In the genomic region with DNA sequence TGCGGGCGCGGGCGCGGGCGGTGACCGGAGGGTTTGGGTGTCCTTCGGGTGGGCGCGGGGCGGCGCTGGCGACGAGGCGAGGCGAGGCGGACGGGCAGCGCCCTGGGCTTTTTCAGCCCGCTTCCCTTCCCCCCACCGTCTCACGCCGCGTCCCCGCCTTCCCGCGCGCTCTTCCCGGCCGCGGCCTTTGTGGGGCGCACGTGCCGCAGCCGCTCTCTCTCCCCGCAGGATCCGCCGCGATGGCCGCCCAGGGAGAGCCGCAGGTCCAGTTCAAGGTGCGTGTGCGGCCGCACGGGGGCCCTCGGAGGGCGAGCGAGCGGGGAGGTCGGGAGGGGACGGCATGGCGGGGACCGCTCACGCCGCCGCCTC, we compare ENCODE assay signal across 7 mouse cellular contexts. TPM values are rescaled to one million over a fixed set of nuclear protein-coding genes. Genes with fewer than 3 reads are reported as not detected.
A peak's percentile ranks its signal among the peaks of the same experiment; 100 is the strongest.
DNase-seq lines count a peak whose midpoint lies in the region; ATAC-seq and TF ChIP-seq lines count a peak whose summit lies in the region.

No protein-coding gene starts in this region.

- H3K27me3 ChIP-seq in lung, embryonic 14.5 days (ENCODE audit: insufficient read depth, low read length), result no peaks in the 10 kb centered on the region
- H3K27me3 ChIP-seq in embryonic facial prominence, embryonic 11.5 days (ENCODE audit: control insufficient read depth, insufficient read depth, low read length), result no peaks in the 10 kb centered on the region
- H3K27me3 ChIP-seq in hindbrain, embryonic 16.5 days (replicated peaks; ENCODE audit: control insufficient read depth, insufficient read depth, low read length), result no peaks in the 10 kb centered on the region
- no peaks in the 10 kb centered on the region for H3K27me3 ChIP-seq in midbrain, embryonic 15.5 days (replicated peaks)

- WGBS in lung, embryonic 14.5 days, result 1% methylated on average over 52 of the region's 56 CpGs
- 0% methylated on average over 38 of the region's 56 CpGs for WGBS in embryonic facial prominence, embryonic 11.5 days
- WGBS in hindbrain, embryonic 16.5 days, result under 1% methylated on average over 39 of the region's 56 CpGs
- WGBS in midbrain, embryonic 15.5 days, result under 1% methylated on average over 51 of the region's 56 CpGs

- H3K27ac ChIP-seq in lung, embryonic 14.5 days (ENCODE audit: low read depth), result peak overlapping the region; percentile 97
- peak overlapping the region; percentile 96 for H3K27ac ChIP-seq in embryonic facial prominence, embryonic 11.5 days (replicated peaks; ENCODE audit: low read depth, low read length)
- peak overlapping the region; percentile 100 for H3K27ac ChIP-seq in hindbrain, embryonic 16.5 days (ENCODE audit: low read depth, low read length)
- H3K27ac ChIP-seq in midbrain, embryonic 15.5 days, result peak overlapping the region; percentile 99

- H3K36me3 ChIP-seq in lung, embryonic 14.5 days (ENCODE audit: insufficient read depth), result peaks cover 34% of the 10 kb centered on the region
- H3K36me3 ChIP-seq in embryonic facial prominence, embryonic 11.5 days (replicated peaks; ENCODE audit: control insufficient read depth, insufficient read depth, low read depth, low read length), result peaks cover 3% of the 10 kb centered on the region
- peaks cover 8% of the 10 kb centered on the region for H3K36me3 ChIP-seq in hindbrain, embryonic 16.5 days (ENCODE audit: control insufficient read depth, insufficient read depth, low read length)
- H3K36me3 ChIP-seq in midbrain, embryonic 15.5 days (replicated peaks), result peaks cover 4% of the 10 kb centered on the region

- H3K9ac ChIP-seq in lung, embryonic 14.5 days, result peak overlapping the region; percentile 97
- peak overlapping the region; percentile 99 for H3K9ac ChIP-seq in embryonic facial prominence, embryonic 11.5 days (replicated peaks; ENCODE audit: low read length)
- H3K9ac ChIP-seq in hindbrain, embryonic 16.5 days (ENCODE audit: low read depth, low read length), result peak overlapping the region; percentile 87
- peak overlapping the region; percentile 93 for H3K9ac ChIP-seq in midbrain, embryonic 15.5 days

- no peak for TF ChIP-seq CTCF in lung, embryonic 14.5 days (IDR thresholded peaks at IDR 0.05; ENCODE audit: low read depth)

- peak; percentile 73 for ATAC-seq in lung, embryonic 14.5 days (ENCODE audit: insufficient read depth)
- peak; percentile 50 for ATAC-seq in embryonic facial prominence, embryonic 11.5 days (replicated peaks; ENCODE audit: insufficient number of reproducible peaks, low FRiP score, low TSS enrichment, low read depth)
- ATAC-seq in hindbrain, embryonic 16.5 days, result peak; percentile 78
- ATAC-seq in midbrain, embryonic 15.5 days (replicated peaks), result peak; percentile 80

- no peaks in the 10 kb centered on the region for H3K9me3 ChIP-seq in lung, embryonic 14.5 days (ENCODE audit: low read depth, low read length)
- H3K9me3 ChIP-seq in embryonic facial prominence, embryonic 11.5 days (replicated peaks; ENCODE audit: control insufficient read depth, low read length), result no peaks in the 10 kb centered on the region
- H3K9me3 ChIP-seq in hindbrain, embryonic 16.5 days (ENCODE audit: control insufficient read depth, low read length), result no peaks in the 10 kb centered on the region
- H3K9me3 ChIP-seq in midbrain, embryonic 15.5 days, result no peaks in the 10 kb centered on the region

- peaks cover 5% of the 10 kb centered on the region; the same call in 1 of the 2 replicates for H3K4me1 ChIP-seq in lung, embryonic 14.5 days (ENCODE audit: insufficient read depth)
- no peaks in the 10 kb centered on the region for H3K4me1 ChIP-seq in embryonic facial prominence, embryonic 11.5 days (ENCODE audit: control insufficient read depth, insufficient read depth, low read length)
- peaks cover 6% of the 10 kb centered on the region for H3K4me1 ChIP-seq in hindbrain, embryonic 16.5 days (ENCODE audit: control insufficient read depth, insufficient read depth, low read depth, low read length)
- H3K4me1 ChIP-seq in midbrain, embryonic 15.5 days, result peaks cover 22% of the 10 kb centered on the region

- H3K4me3 ChIP-seq in lung, embryonic 14.5 days (ENCODE audit: low read depth, low read length), result peak overlapping the region; percentile 95
- peak overlapping the region; percentile 97 for H3K4me3 ChIP-seq in embryonic facial prominence, embryonic 11.5 days (ENCODE audit: low read depth, low read length)
- peak overlapping the region; percentile 75 for H3K4me3 ChIP-seq in hindbrain, embryonic 16.5 days (ENCODE audit: low read length)
- peak overlapping the region; percentile 87 for H3K4me3 ChIP-seq in midbrain, embryonic 15.5 days

- peak; percentile 84 for DNase-seq in lung, embryonic 14.5 days
- no peak for DNase-seq in lung, adult 18-20 months
- DNase-seq in embryonic facial prominence, embryonic 11.5 days (ENCODE audit: low spot score), result peak; percentile 78
- DNase-seq in cerebellum, adult 18-20 months, result no peak
- DNase-seq in left cerebral cortex, adult 18-20 months (ENCODE audit: low spot score in 2 of 2), result no peak

- H3K4me2 ChIP-seq in lung, embryonic 14.5 days, result peak overlapping the region; percentile 72
- peak overlapping the region; percentile 84 for H3K4me2 ChIP-seq in embryonic facial prominence, embryonic 11.5 days (ENCODE audit: low read depth, low read length)
- peak overlapping the region; percentile 91 for H3K4me2 ChIP-seq in hindbrain, embryonic 16.5 days (ENCODE audit: low read length)
- peak overlapping the region; percentile 73 for H3K4me2 ChIP-seq in midbrain, embryonic 15.5 days

RNA-seq across cellular contexts. Expression of a gene that starts 0.4 kb away (rescaled TPM):
- 737 and 751 TPM in 2 replicates for polyA plus RNA-seq in lung, embryonic 14.5 days (2014; fragmentation: Nextera tagmentation; extraction: Ambion mirVana)
- polyA plus RNA-seq in embryonic facial prominence, embryonic 11.5 days (2014; fragmentation: Nextera tagmentation; extraction: Ambion mirVana), result 872 and 909 TPM in 2 replicates
- 326 and 333 TPM in 2 replicates for polyA plus RNA-seq in hindbrain, embryonic 16.5 days (2015; fragmentation: Nextera tagmentation; extraction: Ambion mirVana)
- polyA plus RNA-seq in midbrain, embryonic 15.5 days (2015; fragmentation: Nextera tagmentation; extraction: Ambion mirVana), result 342 and 346 TPM in 2 replicates
- 100 to 1,000 TPM; 164 to 178 TPM for total RNA-seq in left cerebral cortex, adult 18-20 months (2021)

RNA-seq across cellular contexts. Expression of a gene that starts 11.9 kb away (rescaled TPM):
- polyA plus RNA-seq in lung, embryonic 14.5 days (2014; fragmentation: Nextera tagmentation; extraction: Ambion mirVana), result 27.1 and 28.5 TPM in 2 replicates
- polyA plus RNA-seq in embryonic facial prominence, embryonic 11.5 days (2014; fragmentation: Nextera tagmentation; extraction: Ambion mirVana), result 32.8 and 34.4 TPM in 2 replicates
- polyA plus RNA-seq in hindbrain, embryonic 16.5 days (2015; fragmentation: Nextera tagmentation; extraction: Ambion mirVana), result 16.1 and 17.5 TPM in 2 replicates
- polyA plus RNA-seq in midbrain, embryonic 15.5 days (2015; fragmentation: Nextera tagmentation; extraction: Ambion mirVana), result 15.4 and 15.6 TPM in 2 replicates
- total RNA-seq in left cerebral cortex, adult 18-20 months (2021), result 10 to 100 TPM; 16.8 to 22.6 TPM

Comparison
In these comparisons a context has a peak if more than half of its experiments do, and no peak if none do; other contexts are left out.
1. DNase-seq: peak in lung, embryonic 14.5 days (single experiment) and embryonic facial prominence, embryonic 11.5 days (single experiment); none in lung, adult 18-20 months (0 of 2), cerebellum, adult 18-20 months (0 of 2) and left cerebral cortex, adult 18-20 months (0 of 2).
2. Peak in every context shown above with its lines, with median percentiles within 50 percentile points of each other: ATAC-seq, H3K27ac ChIP-seq, H3K4me2 ChIP-seq, H3K4me3 ChIP-seq and H3K9ac ChIP-seq.